Mouse (Mus musculus) adrenal gland, postnatal 10 days (tissue): Measurements from ENCODE around the gene Otulin. TPM values are rescaled to one million over a fixed set of nuclear protein-coding genes. Genes with fewer than 3 reads are reported as not detected.

Experiments
- DNase-seq: peaks from one replicate; pipeline ENCODE4 v3.0.0; 2021; ENCODE audit warnings: mixed read lengths
- total RNA-seq, 2 experiments: library from RNA; stranded (reverse); gene quantifications; 2 replicates each; pipeline ENCODE4 v1.2.3; 2021

The Otulin gene
- total RNA-seq, 2 experiments from 2014 or later: 32.8 to 35.7 TPM

DNA sequence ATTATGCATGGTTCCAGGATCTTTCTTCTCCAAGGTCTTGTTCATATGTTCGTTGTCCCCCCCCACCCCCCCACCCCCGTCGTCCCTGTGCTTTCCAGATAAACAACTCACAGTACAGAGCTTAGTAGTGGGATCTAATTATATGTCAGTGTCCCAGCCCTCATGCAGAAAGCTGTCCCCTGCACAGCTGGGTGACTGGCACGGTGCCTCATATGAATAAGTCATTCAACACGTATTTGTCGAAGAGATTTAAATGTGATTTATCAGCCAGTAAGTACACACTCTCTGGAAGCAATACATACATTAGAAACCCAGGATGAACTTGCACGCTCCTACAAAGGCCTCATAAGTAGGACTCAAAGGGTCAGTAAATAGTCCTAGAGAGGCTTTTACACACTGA is 80.6 kb downstream of the Otulin start:
- no peak for DNase-seq

GRCm38 (mm10) chr15:27549071-27549470 is 81.4 kb downstream of the Otulin start:
- DNase-seq: no peak

DNA sequence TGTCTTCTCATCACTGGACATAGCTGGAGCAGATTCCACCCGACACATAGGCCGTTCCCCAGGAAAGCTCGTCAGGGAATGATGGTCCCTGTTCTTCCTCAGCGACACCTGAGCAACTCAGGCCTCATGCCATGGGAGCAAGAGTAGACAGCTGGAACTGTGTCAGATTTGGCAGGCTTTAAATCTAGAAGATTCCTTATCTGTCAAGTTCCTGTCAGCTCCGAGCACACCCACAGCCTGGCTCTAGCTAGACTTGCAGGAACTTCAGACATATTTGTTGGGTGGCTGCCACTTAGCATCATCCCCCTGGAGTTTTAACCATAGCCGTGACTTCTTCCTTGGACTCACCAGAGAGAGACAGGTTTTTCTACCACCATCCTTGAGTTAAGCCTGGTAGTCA is 82.4 kb downstream of the Otulin start:
- DNase-seq: no peak

DNA sequence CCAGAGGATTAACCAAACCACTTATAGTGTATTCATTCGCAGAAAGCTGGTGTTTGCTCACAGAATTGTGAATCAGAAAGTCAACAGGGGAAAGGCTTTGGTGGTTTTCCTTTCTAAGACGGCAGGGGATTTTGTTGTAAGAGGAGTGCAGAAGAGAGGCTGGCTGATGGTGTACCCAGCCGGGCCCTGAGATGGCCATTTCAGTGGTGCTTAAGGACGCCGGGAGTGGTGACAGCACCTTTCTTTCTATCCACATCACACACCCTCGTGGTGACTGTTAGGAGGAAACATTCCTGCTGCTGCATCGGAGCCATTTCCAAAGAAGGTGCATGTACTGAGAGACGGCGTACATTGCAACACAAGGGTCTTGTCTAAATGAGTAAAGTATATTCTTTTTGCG is 85.3 kb downstream of the Otulin start:
- DNase-seq: no peak

- DNase-seq: peak; percentile 61
These were observed 90.7 kb downstream of the Otulin start for GRCm38 (mm10) chr15:27539745-27540144.

GRCm38 (mm10) chr15:27537519-27538223 is 92.8 kb downstream of the Otulin start:
- DNase-seq: no peak

DNA sequence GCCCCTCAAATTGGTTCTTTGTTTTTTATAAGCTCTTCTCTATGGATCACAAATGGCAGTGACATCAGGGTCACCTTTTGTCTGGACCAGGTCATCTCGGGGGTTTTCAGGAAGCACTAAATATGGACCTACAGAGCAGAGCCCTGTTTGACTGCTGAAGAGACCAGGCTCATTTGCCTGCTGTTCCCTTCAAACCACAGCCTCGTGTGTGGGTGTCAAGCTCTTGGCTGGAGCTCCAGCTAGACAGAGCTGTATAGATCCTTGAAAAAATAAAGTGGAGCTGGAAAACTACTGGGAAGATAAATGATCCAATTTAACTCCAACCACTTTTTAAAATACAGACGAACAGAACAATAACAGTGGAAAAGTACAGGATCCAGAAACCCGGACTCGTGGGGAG is 93.7 kb downstream of the Otulin start:
- no peak for DNase-seq

- no peak for DNase-seq
These were observed 94.3 kb downstream of the Otulin start for GRCm38 (mm10) chr15:27536186-27536585.

DNA sequence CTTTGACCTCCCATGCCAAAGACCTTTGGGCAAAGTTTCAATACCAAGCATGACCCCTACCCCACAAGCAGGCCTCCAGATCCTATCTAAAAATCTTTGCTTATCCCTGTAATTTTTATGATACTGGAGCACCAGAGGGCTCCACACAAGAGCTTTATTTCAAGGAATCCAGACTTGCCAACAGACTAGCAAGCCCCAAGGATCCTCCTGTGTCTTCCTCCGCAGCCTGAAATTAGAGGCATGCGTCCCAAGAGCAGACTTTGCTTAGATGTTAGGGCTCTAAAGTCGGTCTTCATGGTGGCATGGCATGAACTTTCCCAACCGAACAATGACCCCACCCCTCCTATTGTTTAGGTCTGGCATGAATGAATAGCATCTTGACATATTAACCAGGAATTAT is 94.8 kb downstream of the Otulin start:
- no peak for DNase-seq

DNA sequence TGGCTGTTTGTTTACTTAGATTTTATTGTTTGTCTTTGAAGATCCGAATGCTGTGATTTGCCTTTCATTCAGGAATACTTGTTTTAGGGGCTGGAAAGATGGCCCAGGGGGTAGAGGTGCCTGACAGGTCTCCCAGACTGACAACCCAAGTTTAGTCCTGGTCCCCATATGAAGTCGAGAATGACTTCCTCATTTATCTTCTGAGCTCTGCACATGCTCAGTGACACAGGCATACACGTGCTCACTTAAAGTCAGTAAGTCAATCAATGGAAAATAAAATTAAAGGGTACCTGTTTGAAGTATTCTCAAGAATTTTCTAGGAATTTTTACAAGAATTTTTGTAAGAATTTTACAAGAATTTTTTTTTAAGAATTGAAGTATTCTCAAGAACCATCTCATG is 97.5 kb downstream of the Otulin start:
- DNase-seq: no peak

DNA sequence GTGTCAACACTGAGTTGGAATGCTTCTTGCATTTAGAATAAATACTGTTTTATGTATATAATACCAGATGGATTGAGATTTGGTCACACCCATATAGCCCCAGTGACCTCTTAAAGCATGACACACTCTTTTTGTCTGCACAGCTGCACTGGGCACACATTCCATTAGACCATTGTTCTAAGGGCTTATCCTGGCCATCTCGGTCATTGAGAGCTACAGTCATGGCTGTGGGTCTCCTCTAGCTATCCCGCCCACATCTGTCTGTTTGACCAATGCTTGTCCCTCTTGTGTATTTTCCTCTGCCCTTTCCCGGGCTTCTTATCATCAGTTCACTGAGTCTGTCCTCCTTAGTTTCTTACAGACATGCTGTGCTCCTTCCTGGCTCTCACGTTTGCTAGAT is 100.5 kb downstream of the Otulin start:
- no peak for DNase-seq

DNA sequence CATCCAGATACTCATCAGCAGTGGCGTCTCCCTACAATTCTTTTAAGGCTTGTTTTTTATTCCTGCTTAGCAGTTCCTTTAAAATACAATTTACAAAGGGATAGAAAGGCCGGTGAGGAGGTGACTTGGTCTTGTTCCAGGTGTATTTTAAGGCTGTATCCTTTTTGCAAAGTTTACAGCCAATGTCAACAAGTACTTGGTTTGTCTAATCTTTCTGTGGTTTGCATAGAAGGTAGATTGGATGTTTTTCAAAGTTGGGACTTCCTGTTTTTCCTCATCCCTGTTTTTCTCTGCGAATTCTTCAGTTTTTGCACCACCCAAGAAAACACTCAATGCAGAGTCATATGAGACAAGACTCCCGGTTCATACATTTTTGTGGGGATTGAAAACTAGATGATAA is 101.6 kb downstream of the Otulin start:
- DNase-seq: no peak

DNA sequence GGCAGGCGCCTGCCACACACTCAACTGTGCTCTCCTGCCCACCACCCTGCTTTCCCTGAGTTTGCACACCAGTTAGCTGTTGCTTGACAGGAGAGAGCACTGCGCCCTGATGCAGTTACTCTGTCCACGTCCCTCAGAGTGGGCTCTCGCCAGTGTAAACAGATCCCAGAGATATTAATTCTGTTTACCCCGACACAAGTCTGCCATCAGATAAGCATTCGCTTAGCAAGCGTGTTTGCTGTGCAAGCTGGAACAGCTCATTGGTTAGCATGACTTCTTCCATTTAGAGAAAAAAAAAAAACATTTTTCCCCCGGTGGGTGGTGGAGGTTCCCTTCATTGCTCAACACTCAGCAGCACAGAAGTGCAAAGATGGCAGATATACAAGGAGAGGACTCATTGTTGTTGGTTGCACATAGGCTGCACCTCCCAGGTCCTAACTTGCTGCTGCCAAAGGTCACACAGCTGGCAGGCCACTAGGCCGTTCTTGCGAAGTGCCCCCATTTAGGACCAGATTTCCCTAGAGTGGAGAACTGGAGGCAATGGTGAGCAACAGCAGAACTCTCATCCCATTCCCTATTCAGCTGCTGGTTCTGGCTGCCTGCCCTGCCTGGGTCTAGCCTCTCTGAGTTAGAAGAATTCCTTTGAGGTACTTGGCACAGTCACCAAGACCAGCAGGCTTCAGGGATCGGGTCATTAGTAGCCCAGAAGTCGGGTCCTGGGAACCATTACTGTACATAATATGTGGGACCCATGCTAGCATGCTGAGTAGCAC is 105.1 kb downstream of the Otulin start:
- peak; percentile 76 for DNase-seq

- no peak for DNase-seq
These were observed 110.6 kb downstream of the Otulin start for GRCm38 (mm10) chr15:27519857-27520256.

- DNase-seq: no peak
These were observed 112.5 kb downstream of the Otulin start for GRCm38 (mm10) chr15:27518026-27518425.

- no peak for DNase-seq
These were observed 113.6 kb downstream of the Otulin start for GRCm38 (mm10) chr15:27516927-27517326.

- no peak for DNase-seq
These were observed 121.5 kb downstream of the Otulin start for GRCm38 (mm10) chr15:27508982-27509381.

DNA sequence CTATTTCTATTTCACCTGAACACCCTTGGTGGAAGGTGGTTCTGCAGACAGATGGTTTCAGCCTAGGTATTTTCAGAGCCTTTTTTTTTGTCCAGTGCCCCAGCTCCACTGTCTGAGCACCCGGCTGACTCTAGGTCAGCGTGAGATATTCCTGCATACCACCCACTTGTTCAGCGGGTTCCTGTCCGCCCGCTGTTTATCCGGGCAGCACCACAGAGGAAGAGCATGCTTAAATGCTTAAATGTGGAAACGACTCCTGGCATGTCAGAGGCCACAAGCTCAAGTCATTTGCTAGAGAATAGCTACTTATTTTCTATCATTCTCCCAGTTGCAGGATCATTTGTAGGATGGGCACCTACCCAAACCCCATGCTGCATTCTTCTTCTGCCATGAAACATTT is 122.3 kb downstream of the Otulin start:
- DNase-seq: no peak

DNA sequence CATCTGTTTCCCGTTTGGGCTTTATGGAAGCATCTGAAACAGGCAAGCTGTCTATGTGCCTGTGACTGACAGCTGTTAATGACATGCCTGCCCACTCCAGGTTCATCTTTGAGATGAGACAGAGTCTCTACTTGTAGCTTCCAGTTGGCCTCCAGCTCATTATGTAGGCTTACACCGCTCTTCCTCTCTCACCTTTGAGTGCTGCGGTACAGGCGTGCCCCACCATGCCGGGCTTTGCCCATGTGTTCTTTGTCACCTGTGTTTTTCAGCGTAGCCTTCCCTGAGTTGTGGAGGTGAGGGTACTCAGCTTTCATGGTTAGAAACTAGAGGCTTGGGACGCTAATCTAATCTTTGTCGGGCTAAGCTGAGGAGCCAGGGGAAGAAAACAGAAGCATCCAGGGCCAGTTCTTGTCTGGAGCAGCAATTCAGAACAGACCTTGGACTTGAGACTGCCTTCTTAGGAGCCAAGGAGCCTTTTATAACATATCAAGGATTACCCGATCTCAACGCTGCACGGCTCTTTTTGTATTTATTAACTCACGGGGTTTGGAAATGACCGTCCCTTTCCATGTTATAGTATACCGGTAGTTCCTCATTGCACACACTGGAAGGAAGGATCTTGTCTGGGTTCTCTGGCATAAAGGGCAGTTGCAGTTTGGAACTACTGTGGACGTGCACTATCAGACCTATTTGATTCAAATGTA is 123.4 kb downstream of the Otulin start:
- no peak for DNase-seq

DNA sequence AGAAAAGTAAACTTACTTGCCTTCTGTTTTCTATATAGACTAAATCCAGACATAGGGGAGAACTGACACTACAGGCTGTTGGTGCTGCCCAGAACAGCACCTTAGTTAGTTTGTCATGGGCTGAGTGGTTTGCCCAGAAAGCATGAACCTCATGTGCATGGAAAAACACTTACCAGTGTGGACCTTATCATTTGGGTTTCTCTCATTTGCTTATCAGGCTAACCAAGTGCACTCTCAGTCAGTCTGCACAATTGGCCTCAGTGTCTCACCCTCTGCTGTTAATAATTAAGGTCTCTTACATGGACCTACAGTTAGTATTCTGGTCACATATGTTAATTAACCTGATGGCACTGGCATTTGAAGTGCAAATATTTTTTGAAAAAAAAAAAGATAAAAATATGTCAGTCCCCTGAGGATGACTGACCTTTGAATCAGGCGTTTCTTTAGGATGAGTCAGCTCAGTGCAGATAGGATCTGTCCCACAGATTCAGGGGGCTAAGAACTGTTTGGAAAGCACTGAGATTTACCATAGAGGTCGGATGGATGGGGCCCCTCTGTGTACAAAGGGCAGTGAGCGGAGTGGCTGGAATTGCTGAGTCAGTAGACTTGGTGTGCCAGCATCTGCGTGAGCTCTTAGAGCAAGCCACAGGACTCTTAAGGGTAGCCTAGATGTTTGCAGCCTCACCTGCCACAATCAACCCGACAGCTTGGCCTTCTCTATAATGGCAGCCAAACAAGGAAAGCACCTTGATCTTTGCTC is 124.2 kb downstream of the Otulin start:
- peak; percentile 11 for DNase-seq

- DNase-seq: no peak
These were observed 126.4 kb downstream of the Otulin start for GRCm38 (mm10) chr15:27503801-27504730.
